Mouse (Mus musculus): ENCODE data around the gene Tff1.

DNA sequence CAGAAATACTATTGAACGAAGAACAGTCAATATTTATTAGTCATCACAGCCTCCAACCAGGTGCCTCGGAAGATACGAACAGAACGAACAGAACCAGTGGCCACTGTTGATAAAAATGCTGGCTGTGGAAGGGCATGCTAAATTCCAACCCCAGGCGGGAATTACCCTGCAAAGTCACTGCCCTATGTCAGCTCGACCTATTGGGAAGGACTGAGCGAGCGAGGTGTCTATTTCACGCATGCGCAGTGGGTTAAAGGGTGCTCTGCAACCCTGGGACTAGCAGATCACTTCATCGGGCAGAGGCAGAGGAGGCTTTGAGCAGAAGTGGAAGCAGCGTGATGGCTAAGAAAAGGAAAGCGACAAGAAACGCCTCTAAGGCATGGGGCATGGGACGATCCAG lies 31.3 kb downstream of the Tff1 start:
- TF ChIP-seq CTCF (IDR thresholded peaks at IDR 0.05; ENCODE audit: extremely low read depth, insufficient read depth, insufficient read length, insufficient replicate concordance) (no peak), POLR2A (IDR thresholded peaks at IDR 0.05; ENCODE audit: low read depth, low read length) (no peak)
